Mouse (Mus musculus): ENCODE measurements at regions not wholly inside any gene's neighbourhood (a gene's known extent, or its start where the extent isn't known, plus 50 kb on each side); places are given as distances from the start of the nearest gene placed in this dataset.

DNA sequence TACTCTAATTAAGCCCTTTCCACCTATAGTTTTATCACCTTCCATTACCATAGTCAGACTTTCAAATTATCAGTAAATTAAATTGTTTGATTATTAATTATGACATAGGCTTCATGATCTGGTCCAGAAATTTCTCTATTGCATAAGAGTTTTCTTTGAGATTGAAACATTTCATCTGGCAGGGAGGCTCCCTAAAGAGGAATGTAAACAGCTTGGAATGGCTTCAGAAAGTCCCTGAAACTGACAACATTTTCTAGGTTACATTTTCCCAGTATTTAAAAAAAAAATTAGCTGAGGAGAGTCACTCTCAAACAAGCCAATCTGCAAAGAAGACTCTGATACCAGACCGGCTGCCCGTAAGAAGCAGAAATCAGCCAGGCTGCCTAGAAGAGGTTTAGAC is 1172.6 kb upstream of the Lrrc6 start:
- Histone ChIP-seq H3K79me2 (ENCODE audit: control insufficient read depth, insufficient read depth) (no peaks in the 10 kb centered on the region), H3K27me3 (ENCODE audit: control insufficient read depth, insufficient read depth, insufficient read length) (no peaks in the 10 kb centered on the region), H3K4me3 (ENCODE audit: insufficient read depth, poor library complexity, severe bottlenecking) (no peak overlapping the region), H3ac (ENCODE audit: control insufficient read depth, insufficient read length, low read depth) (no peak overlapping the region), H3K36me3 (ENCODE audit: control insufficient read depth, insufficient read depth) (no peaks in the 10 kb centered on the region), H3K79me3 (ENCODE audit: low read depth) (no peaks in the 10 kb centered on the region)
- no peak for TF ChIP-seq MAX (IDR thresholded peaks at IDR 0.05)
- no peak for TF ChIP-seq CTCF (IDR thresholded peaks at IDR 0.05; ENCODE audit: control insufficient read depth, insufficient read depth, insufficient read length)
- no peak for TF ChIP-seq MYOG (IDR thresholded peaks at IDR 0.05; ENCODE audit: control insufficient read depth, extremely low read depth, insufficient read length)
- TF ChIP-seq CEBPB (IDR thresholded peaks at IDR 0.05; ENCODE audit: low read depth) = no peak
- TF ChIP-seq FOSL1 (IDR thresholded peaks at IDR 0.05; ENCODE audit: insufficient read depth, low read length, poor library complexity, severe bottlenecking) = no peak
- TF ChIP-seq USF1 (IDR thresholded peaks at IDR 0.05; ENCODE audit: low read depth) = no peak
- TF ChIP-seq MYOD1 (IDR thresholded peaks at IDR 0.05; ENCODE audit: control insufficient read depth, insufficient read length, low read depth) = no peak

DNA sequence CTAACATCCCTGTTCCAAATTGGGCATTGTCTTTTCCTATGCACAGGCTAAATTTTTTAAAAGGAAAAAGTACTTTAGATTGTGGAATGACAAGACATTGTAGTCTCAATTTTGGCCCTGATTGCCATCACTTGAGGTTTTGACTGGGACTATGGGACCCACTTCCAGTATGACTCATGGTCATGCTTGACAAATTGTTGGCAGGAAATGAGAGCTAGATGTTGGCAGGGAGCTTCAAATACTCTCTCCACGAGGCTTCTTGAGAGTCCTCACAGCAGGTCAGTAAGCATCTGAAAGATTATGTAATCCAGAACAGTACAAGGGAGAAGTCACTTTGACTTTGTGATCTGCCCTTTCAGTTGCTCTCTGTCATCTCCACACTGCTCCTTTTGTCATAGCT is 1135.4 kb upstream of the Lrrc6 start:
- Histone ChIP-seq H3K79me2 (ENCODE audit: control insufficient read depth, insufficient read depth) (no peaks in the 10 kb centered on the region), H3K27me3 (ENCODE audit: control insufficient read depth, insufficient read depth, insufficient read length) (no peaks in the 10 kb centered on the region), H3K36me3 (ENCODE audit: control insufficient read depth, insufficient read depth) (no peaks in the 10 kb centered on the region), H3K79me3 (ENCODE audit: low read depth) (no peaks in the 10 kb centered on the region), H3ac (ENCODE audit: control insufficient read depth, insufficient read length, low read depth) (no peak overlapping the region), H3K4me3 (ENCODE audit: insufficient read depth, poor library complexity, severe bottlenecking) (no peak overlapping the region)
- no peak for TF ChIP-seq MAX (IDR thresholded peaks at IDR 0.05)
- no peak for TF ChIP-seq MYOD1 (IDR thresholded peaks at IDR 0.05; ENCODE audit: control insufficient read depth, insufficient read length, low read depth)
- TF ChIP-seq USF1 (IDR thresholded peaks at IDR 0.05; ENCODE audit: low read depth) = no peak

DNA sequence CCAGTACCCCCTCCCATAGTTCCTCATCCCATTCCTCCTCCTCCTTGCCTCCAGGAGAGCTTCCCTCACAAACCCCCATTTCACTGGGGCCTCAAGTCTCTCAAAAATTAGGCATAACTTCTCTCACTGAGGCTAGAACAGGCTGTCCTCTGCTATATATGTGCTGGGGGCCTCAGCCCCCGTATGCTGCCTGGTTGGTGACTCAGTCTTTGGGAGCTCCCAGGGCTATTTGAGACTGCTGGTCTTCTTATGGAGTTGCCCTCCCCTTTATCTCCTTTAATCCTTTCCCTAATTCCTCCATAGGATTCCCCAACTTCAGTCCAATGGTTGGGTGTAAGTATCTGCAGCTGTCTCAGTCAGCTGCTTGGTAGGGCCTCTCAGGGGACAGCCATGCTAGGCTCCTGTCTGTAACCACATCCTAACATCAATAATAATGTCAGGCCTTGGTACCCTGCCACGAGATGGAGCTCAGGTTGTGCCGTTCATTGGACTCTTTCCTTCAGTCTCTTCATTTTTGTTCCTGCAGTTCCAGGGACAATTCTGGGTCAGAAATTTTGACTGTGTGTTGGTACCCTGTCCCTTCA is 1126.1 kb upstream of the Lrrc6 start:
- H3K79me2 ChIP-seq (ENCODE audit: control insufficient read depth, insufficient read depth) = no peaks in the 10 kb centered on the region
- no peaks in the 10 kb centered on the region for H3K27me3 ChIP-seq (ENCODE audit: control insufficient read depth, insufficient read depth, insufficient read length)
- H3K79me3 ChIP-seq (ENCODE audit: low read depth) = no peaks in the 10 kb centered on the region
- H3ac ChIP-seq (ENCODE audit: control insufficient read depth, insufficient read length, low read depth) = no peak overlapping the region
- TF ChIP-seq MYOD1 (IDR thresholded peaks at IDR 0.05; ENCODE audit: control insufficient read depth, insufficient read length, low read depth) (peak; percentile 4), CTCF (IDR thresholded peaks at IDR 0.05; ENCODE audit: control insufficient read depth, insufficient read depth, insufficient read length) (no peak)
- H3K36me3 ChIP-seq (ENCODE audit: control insufficient read depth, insufficient read depth) = no peaks in the 10 kb centered on the region
- no peak overlapping the region for H3K4me3 ChIP-seq (ENCODE audit: insufficient read depth, poor library complexity, severe bottlenecking)

DNA sequence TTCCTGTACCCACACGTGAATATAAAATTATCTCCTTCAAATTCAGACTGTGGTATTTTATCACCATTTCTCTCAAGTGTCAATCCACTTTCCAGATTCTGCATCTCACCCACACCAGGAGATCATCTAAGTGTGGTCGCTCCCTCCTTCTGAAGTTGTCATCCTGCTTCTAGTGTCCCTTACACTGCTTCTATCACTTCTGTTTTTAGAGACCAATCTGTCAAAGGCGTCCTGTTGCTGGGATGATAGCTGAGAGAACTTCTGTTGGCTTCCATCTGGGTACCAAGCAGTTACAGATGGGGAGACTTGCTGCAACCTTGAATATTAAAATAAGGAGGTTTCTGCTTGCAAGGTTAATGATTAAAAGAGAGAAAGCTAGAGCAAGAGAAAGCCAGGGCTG is 1111.2 kb upstream of the Lrrc6 start:
- TF ChIP-seq CEBPB (IDR thresholded peaks at IDR 0.05; ENCODE audit: low read depth) (no peak), USF1 (IDR thresholded peaks at IDR 0.05; ENCODE audit: low read depth) (no peak), FOSL1 (IDR thresholded peaks at IDR 0.05; ENCODE audit: insufficient read depth, low read length, poor library complexity, severe bottlenecking) (no peak), MAX (IDR thresholded peaks at IDR 0.05) (no peak), CTCF (IDR thresholded peaks at IDR 0.05; ENCODE audit: control insufficient read depth, insufficient read depth, insufficient read length) (no peak), MYOG (IDR thresholded peaks at IDR 0.05; ENCODE audit: control insufficient read depth, extremely low read depth, insufficient read length) (no peak), MYOD1 (IDR thresholded peaks at IDR 0.05; ENCODE audit: control insufficient read depth, insufficient read length, low read depth) (no peak)
- Histone ChIP-seq H3K36me3 (ENCODE audit: control insufficient read depth, insufficient read depth) (no peaks in the 10 kb centered on the region), H3K79me2 (ENCODE audit: control insufficient read depth, insufficient read depth) (no peaks in the 10 kb centered on the region), H3K27me3 (ENCODE audit: control insufficient read depth, insufficient read depth, insufficient read length) (no peaks in the 10 kb centered on the region), H3K79me3 (ENCODE audit: low read depth) (no peaks in the 10 kb centered on the region), H3ac (ENCODE audit: control insufficient read depth, insufficient read length, low read depth) (no peak overlapping the region), H3K4me3 (ENCODE audit: insufficient read depth, poor library complexity, severe bottlenecking) (no peak overlapping the region)

DNA sequence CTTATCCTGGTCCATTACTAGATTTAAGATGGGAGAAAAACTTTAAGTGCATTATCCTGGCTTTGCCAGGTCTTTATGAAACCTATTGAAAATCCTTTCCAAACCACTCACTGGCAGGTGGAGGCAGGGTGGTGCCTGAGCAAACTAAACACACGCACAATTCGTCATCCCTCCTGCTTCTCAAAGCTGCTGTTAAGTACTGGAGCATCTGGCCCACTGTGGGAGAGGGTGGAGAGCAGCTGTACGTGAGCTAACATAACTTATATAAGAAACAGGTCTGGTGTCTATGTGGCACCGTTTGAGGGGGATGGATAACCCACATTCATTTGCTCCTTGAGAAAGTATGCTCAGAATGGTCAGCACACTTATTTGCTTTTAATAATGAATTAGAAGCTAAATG is 1097.7 kb upstream of the Lrrc6 start:
- H3K79me2 ChIP-seq (ENCODE audit: control insufficient read depth, insufficient read depth) = no peaks in the 10 kb centered on the region
- no peak for TF ChIP-seq MAX (IDR thresholded peaks at IDR 0.05)

DNA sequence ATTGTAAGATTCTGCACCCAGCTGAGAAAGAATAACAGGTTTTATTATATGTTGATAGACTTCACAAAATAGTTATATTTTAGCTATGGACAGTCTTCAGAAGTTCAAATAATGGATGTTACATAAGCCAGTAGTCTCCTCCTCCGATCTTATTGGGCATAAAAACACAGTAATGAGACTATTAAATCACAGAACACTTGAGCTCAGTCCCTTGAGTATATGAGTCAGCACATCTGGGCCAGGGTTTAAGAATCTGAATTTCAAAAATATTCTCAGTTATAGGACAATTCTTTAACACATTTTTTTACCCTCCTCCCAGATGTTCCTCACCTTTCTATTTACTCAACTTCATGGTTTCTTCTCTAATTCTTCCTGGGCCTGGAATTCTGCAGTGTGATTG is 1075.9 kb upstream of the Lrrc6 start:
- Histone ChIP-seq H3K79me3 (ENCODE audit: low read depth) (no peaks in the 10 kb centered on the region), H3K27me3 (ENCODE audit: control insufficient read depth, insufficient read depth, insufficient read length) (no peaks in the 10 kb centered on the region), H3K36me3 (ENCODE audit: control insufficient read depth, insufficient read depth) (no peaks in the 10 kb centered on the region), H3K79me2 (ENCODE audit: control insufficient read depth, insufficient read depth) (no peaks in the 10 kb centered on the region), H3ac (ENCODE audit: control insufficient read depth, insufficient read length, low read depth) (no peak overlapping the region), H3K4me3 (ENCODE audit: insufficient read depth, poor library complexity, severe bottlenecking) (no peak overlapping the region)
- TF ChIP-seq CTCF (IDR thresholded peaks at IDR 0.05; ENCODE audit: control insufficient read depth, insufficient read depth, insufficient read length) = no peak
- no peak for TF ChIP-seq CEBPB (IDR thresholded peaks at IDR 0.05; ENCODE audit: low read depth)
- TF ChIP-seq MYOD1 (IDR thresholded peaks at IDR 0.05; ENCODE audit: control insufficient read depth, insufficient read length, low read depth) = no peak
- no peak for TF ChIP-seq FOSL1 (IDR thresholded peaks at IDR 0.05; ENCODE audit: insufficient read depth, low read length, poor library complexity, severe bottlenecking)
- no peak for TF ChIP-seq USF1 (IDR thresholded peaks at IDR 0.05; ENCODE audit: low read depth)
- no peak for TF ChIP-seq MAX (IDR thresholded peaks at IDR 0.05)
- no peak for TF ChIP-seq MYOG (IDR thresholded peaks at IDR 0.05; ENCODE audit: control insufficient read depth, extremely low read depth, insufficient read length)

More for the DNA sequence above, 1097.7 kb upstream of the Lrrc6 start:
- Histone ChIP-seq H3ac (ENCODE audit: control insufficient read depth, insufficient read length, low read depth) (no peak overlapping the region), H3K36me3 (ENCODE audit: control insufficient read depth, insufficient read depth) (no peaks in the 10 kb centered on the region), H3K4me3 (ENCODE audit: insufficient read depth, poor library complexity, severe bottlenecking) (no peak overlapping the region), H3K79me3 (ENCODE audit: low read depth) (no peaks in the 10 kb centered on the region), H3K27me3 (ENCODE audit: control insufficient read depth, insufficient read depth, insufficient read length) (no peaks in the 10 kb centered on the region)
